8 mouse cellular contexts compared by ENCODE assay signal in genomic region chr12:51348698-51348998, GRCm38 (mm10). TPM values are rescaled to one million over a fixed set of nuclear protein-coding genes. Genes with fewer than 3 reads are reported as not detected.
DNase-seq lines count a peak whose midpoint lies in the region; ATAC-seq and TF ChIP-seq lines count a peak whose summit lies in the region.

No protein-coding gene starts in this region.

- peaks cover 2% of the 10 kb centered on the region; the same call in 1 of the 2 replicates for H3K4me1 ChIP-seq in cerebellum, adult 2 months (ENCODE audit: control insufficient read depth, insufficient read depth, low read length)
- peaks cover 20% of the 10 kb centered on the region for H3K4me1 ChIP-seq in limb, embryonic 13.5 days
- H3K4me1 ChIP-seq in stomach, embryonic 16.5 days (ENCODE audit: control insufficient read depth, insufficient read depth, low read length), result peaks cover 10% of the 10 kb centered on the region

- H3K4me2 ChIP-seq in limb, embryonic 13.5 days (replicated peaks), result peak overlapping the region; percentile 65
- peak overlapping the region; percentile 74 for H3K4me2 ChIP-seq in stomach, embryonic 16.5 days (ENCODE audit: low read depth, low read length)

- no peak for DNase-seq in cerebellum, adult 2 months
- no peak for DNase-seq in cerebellum, adult 8-10 months
- DNase-seq in right cerebral cortex, postnatal 4 days, result peak; percentile 8
- no peak for DNase-seq in right cerebral cortex, postnatal 10 days (ENCODE audit: low spot score in 2 of 2)
- no peak for DNase-seq in gastrocnemius, adult 8-10 months (ENCODE audit: low spot score in 2 of 2)
- DNase-seq in urinary bladder, postnatal 4 days (ENCODE audit: low spot score in 2 of 2), result no peak

- H3K4me3 ChIP-seq in cerebellum, adult 2 months (replicated peaks; ENCODE audit: insufficient read depth, low read depth, low read length), result peak overlapping the region; percentile 65
- H3K4me3 ChIP-seq in limb, embryonic 13.5 days, result peak overlapping the region; percentile 82
- H3K4me3 ChIP-seq in stomach, embryonic 16.5 days (replicated peaks; ENCODE audit: low read length), result peak overlapping the region; percentile 93

- no peak for TF ChIP-seq CTCF in cerebellum, adult 2 months (IDR thresholded peaks at IDR 0.05; ENCODE audit: borderline replicate concordance, insufficient read depth, low read depth, low read length)

- H3K27ac ChIP-seq in cerebellum, adult 2 months (ENCODE audit: insufficient read depth, low read length), result peak overlapping the region; percentile 32; the same call in 1 of the 2 replicates
- peak overlapping the region; percentile 87 for H3K27ac ChIP-seq in limb, embryonic 13.5 days
- H3K27ac ChIP-seq in stomach, embryonic 16.5 days (ENCODE audit: low read length), result peak overlapping the region; percentile 96

- no peak for TF ChIP-seq POLR2A in cerebellum, adult 2 months (IDR thresholded peaks at IDR 0.05; ENCODE audit: borderline replicate concordance, insufficient read depth, low read length)

- peaks cover 17% of the 10 kb centered on the region for H3K36me3 ChIP-seq in limb, embryonic 13.5 days
- peaks cover 2% of the 10 kb centered on the region; the same call in 1 of the 2 replicates for H3K36me3 ChIP-seq in stomach, embryonic 16.5 days (ENCODE audit: control insufficient read depth, insufficient read depth, low read length)

- no peaks in the 10 kb centered on the region for H3K27me3 ChIP-seq in cerebellum, adult 2 months (ENCODE audit: control insufficient read depth, insufficient read depth, low read length)
- no peaks in the 10 kb centered on the region for H3K27me3 ChIP-seq in limb, embryonic 13.5 days
- no peaks in the 10 kb centered on the region for H3K27me3 ChIP-seq in stomach, embryonic 16.5 days (ENCODE audit: control insufficient read depth, insufficient read depth, low read length)

- no peaks in the 10 kb centered on the region for H3K9me3 ChIP-seq in limb, embryonic 13.5 days
- H3K9me3 ChIP-seq in stomach, embryonic 16.5 days (replicated peaks; ENCODE audit: control insufficient read depth, low read length), result no peaks in the 10 kb centered on the region

- 0% methylated on average over 10 of the region's 10 CpGs for WGBS in cerebellum, adult 2 months
- WGBS in limb, embryonic 13.5 days, result under 1% methylated on average over 10 of the region's 10 CpGs
- under 1% methylated on average over 10 of the region's 10 CpGs for WGBS in stomach, embryonic 16.5 days

- H3K9ac ChIP-seq in limb, embryonic 13.5 days, result peak overlapping the region; percentile 81
- H3K9ac ChIP-seq in stomach, embryonic 16.5 days (ENCODE audit: low read length), result peak overlapping the region; percentile 96

- ATAC-seq in limb, embryonic 13.5 days (ENCODE audit: low FRiP score, low read depth), result no peak
- no peak for ATAC-seq in stomach, embryonic 16.5 days (ENCODE audit: insufficient read depth, low FRiP score)

RNA-seq across cellular contexts. Expression of gene G2e3, which starts 0.8 kb away (rescaled TPM):
- polyA plus RNA-seq in cerebellum, adult 2 months (2012; rRNA removed), result 6.1 and 6.2 TPM in 2 replicates
- polyA plus RNA-seq in limb, embryonic 13.5 days (2015; fragmentation: Nextera tagmentation; extraction: Ambion mirVana), result 40.7 and 40.8 TPM in 2 replicates
- 26.3 and 27.0 TPM in 2 replicates for polyA plus RNA-seq in stomach, embryonic 16.5 days (2015; fragmentation: Nextera tagmentation; extraction: Ambion mirVana)
- 1 to 10 TPM; 1.4 to 2.1 (median 1.8) TPM for total RNA-seq in gastrocnemius, adult 8-10 months (2022)

RNA-seq across cellular contexts. Expression of gene Scfd1, which starts 28.7 kb away (rescaled TPM):
- 33.2 and 35.1 TPM in 2 replicates for polyA plus RNA-seq in cerebellum, adult 2 months (2012; rRNA removed)
- 96.7 and 102 TPM in 2 replicates for polyA plus RNA-seq in limb, embryonic 13.5 days (2015; fragmentation: Nextera tagmentation; extraction: Ambion mirVana)
- 83.4 and 87.5 TPM in 2 replicates for polyA plus RNA-seq in stomach, embryonic 16.5 days (2015; fragmentation: Nextera tagmentation; extraction: Ambion mirVana)
- 10 to 100 TPM; 14.0 to 19.6 (median 16.3) TPM for total RNA-seq in gastrocnemius, adult 8-10 months (2022)

Comparison
In these comparisons a context has a peak if more than half of its experiments do, and no peak if none do; other contexts are left out.
1. H3K27ac ChIP-seq: peak in every context shown above with its lines; median percentile 96 in stomach, embryonic 16.5 days; 87 in limb, embryonic 13.5 days; 32 in cerebellum, adult 2 months.